In genomic region chr3:38923251-38923686, GRCm38 (mm10) we compare ENCODE assay signal across 29 mouse cellular contexts. TPM values are rescaled to one million over a fixed set of nuclear protein-coding genes. Genes with fewer than 3 reads are reported as not detected.
A peak's percentile ranks its signal among the peaks of the same experiment; 100 is the strongest.
DNase-seq lines count a peak whose midpoint lies in the region; ATAC-seq and TF ChIP-seq lines count a peak whose summit lies in the region.
"Had no signal": no experiment of that assay in that cellular context is flagged by ENCODE, and none has a peak within 500 bp of the region (broad histone marks: within the 10 kb centered on the region; RNA-seq: fewer than 3 reads in every experiment).

No protein-coding gene starts in this region.

- no peaks in the 10 kb centered on the region for H3K36me3 ChIP-seq in kidney, embryonic 15.5 days
- H3K36me3 ChIP-seq in neural tube, embryonic 14.5 days (ENCODE audit: control insufficient read depth, insufficient read depth, low read length) = no peaks in the 10 kb centered on the region
- no peaks in the 10 kb centered on the region for H3K36me3 ChIP-seq in neural tube, embryonic 15.5 days
- H3K36me3 ChIP-seq: hindbrain, embryonic 12.5 days; liver, embryonic 15.5 days; neural tube, embryonic 12.5 days had no signal

- TF ChIP-seq CTCF in layer of hippocampus, adult 2 months (conservative IDR thresholded peaks at IDR 0.05) = no peak

- no peaks in the 10 kb centered on the region for H3K9me3 ChIP-seq in kidney, embryonic 15.5 days (replicated peaks)
- H3K9me3 ChIP-seq in neural tube, embryonic 14.5 days (ENCODE audit: control insufficient read depth, low read length) = no peaks in the 10 kb centered on the region
- no peaks in the 10 kb centered on the region for H3K9me3 ChIP-seq in neural tube, embryonic 15.5 days (replicated peaks)
- H3K9me3 ChIP-seq: embryonic facial prominence, embryonic 12.5 days; hindbrain, embryonic 12.5 days; liver, embryonic 15.5 days; neural tube, embryonic 12.5 days had no signal

- no peaks in the 10 kb centered on the region for H3K27me3 ChIP-seq in kidney, embryonic 15.5 days
- H3K27me3 ChIP-seq in neural tube, embryonic 14.5 days (ENCODE audit: control insufficient read depth, insufficient read depth, low read length) = no peaks in the 10 kb centered on the region
- no peaks in the 10 kb centered on the region for H3K27me3 ChIP-seq in neural tube, embryonic 15.5 days (replicated peaks)
- H3K27me3 ChIP-seq: CH12.LX; embryonic facial prominence, embryonic 12.5 days; hindbrain, embryonic 12.5 days; liver, embryonic 15.5 days; neural tube, embryonic 12.5 days had no signal

- 23% methylated on average over 7 of the region's 7 CpGs for WGBS in kidney, embryonic 15.5 days
- 58% methylated on average over 7 of the region's 7 CpGs for WGBS in neural tube, embryonic 14.5 days
- 50% methylated on average over 7 of the region's 7 CpGs for WGBS in neural tube, embryonic 15.5 days

- no peak overlapping the region for H3K4me2 ChIP-seq in kidney, embryonic 15.5 days
- no peak overlapping the region for H3K4me2 ChIP-seq in neural tube, embryonic 14.5 days (ENCODE audit: low read depth, low read length)
- no peak overlapping the region for H3K4me2 ChIP-seq in neural tube, embryonic 15.5 days
- H3K4me2 ChIP-seq: embryonic facial prominence, embryonic 12.5 days; heart, embryonic 11.5 days; hindbrain, embryonic 12.5 days; liver, embryonic 15.5 days; midbrain, embryonic 11.5 days; neural tube, embryonic 12.5 days had no signal

- peak overlapping the region; percentile 28 for H3K27ac ChIP-seq in kidney, embryonic 15.5 days
- H3K27ac ChIP-seq in layer of hippocampus, adult 2 months = peak overlapping the region; percentile 39; the same call in 1 of the 2 replicates
- H3K27ac ChIP-seq in neural tube, embryonic 14.5 days (ENCODE audit: low read depth, low read length) = no peak overlapping the region
- H3K27ac ChIP-seq in neural tube, embryonic 15.5 days (replicated peaks) = no peak overlapping the region
- H3K27ac ChIP-seq: embryonic facial prominence, embryonic 12.5 days; hindbrain, embryonic 12.5 days; hindbrain, postnatal 0 days; liver, embryonic 15.5 days; neural tube, embryonic 12.5 days had no signal

- peaks cover 38% of the 10 kb centered on the region for H3K4me1 ChIP-seq in kidney, embryonic 15.5 days
- 0 out of 2 replicates have a peak, but pooled peaks cover 3% of the 10 kb centered on the region for H3K4me1 ChIP-seq in neural tube, embryonic 14.5 days (ENCODE audit: control insufficient read depth, insufficient read depth, low read length)
- H3K4me1 ChIP-seq in neural tube, embryonic 15.5 days = peaks cover 14% of the 10 kb centered on the region
- H3K4me1 ChIP-seq: liver, embryonic 15.5 days had no signal

- no peak overlapping the region for H3K4me3 ChIP-seq in kidney, embryonic 15.5 days (replicated peaks)
- no peak overlapping the region for H3K4me3 ChIP-seq in layer of hippocampus, adult 2 months
- no peak overlapping the region for H3K4me3 ChIP-seq in neural tube, embryonic 14.5 days (ENCODE audit: low read depth, low read length)
- no peak overlapping the region for H3K4me3 ChIP-seq in neural tube, embryonic 15.5 days (replicated peaks)
- H3K4me3 ChIP-seq: embryonic facial prominence, embryonic 12.5 days; hindbrain, embryonic 12.5 days; liver, embryonic 15.5 days; myocyte; neural tube, embryonic 12.5 days had no signal

- DNase-seq in embryo, embryonic 10.5 days (ENCODE audit: low spot score) = peak; percentile 14
- DNase-seq in embryo, embryonic 9.5 days (ENCODE audit: extremely low spot score) = no peak
- DNase-seq in kidney, postnatal 36 days = no peak
- DNase-seq in layer of hippocampus, adult 2 months (ENCODE audit: low spot score in 2 of 2) = no peak
- DNase-seq in layer of hippocampus, adult 9-11 months = no peak
- DNase-seq: adrenal gland, adult 2 months; adrenal gland, postnatal 36 days; cerebellum, adult 2 months; cerebellum, postnatal 14 days; gastrocnemius, postnatal 14 days; heart, postnatal 36 days; kidney, postnatal 14 days; lung, postnatal 10 days had no signal

- no peak overlapping the region for H3K9ac ChIP-seq in kidney, embryonic 15.5 days
- no peak overlapping the region for H3K9ac ChIP-seq in neural tube, embryonic 14.5 days (replicated peaks; ENCODE audit: low read depth, low read length)
- H3K9ac ChIP-seq in neural tube, embryonic 15.5 days (replicated peaks) = no peak overlapping the region
- H3K9ac ChIP-seq: embryonic facial prominence, embryonic 12.5 days; hindbrain, embryonic 12.5 days; liver, embryonic 15.5 days; neural tube, embryonic 12.5 days had no signal

- ATAC-seq in kidney, embryonic 15.5 days (replicated peaks; ENCODE audit: low FRiP score) = peak; percentile 80
- peak; percentile 54; the same call in 1 of the 2 replicates for ATAC-seq in neural tube, embryonic 14.5 days (ENCODE audit: low read depth)
- ATAC-seq in neural tube, embryonic 15.5 days (ENCODE audit: low FRiP score) = no peak
- ATAC-seq: activated CD4-positive, CD25-positive, alpha-beta regulatory T cell, adult 4 months; forebrain, embryonic 14.5 days; hindbrain, postnatal 0 days had no signal

RNA-seq across cellular contexts. Expression of gene Fat4, which starts 36.5 kb away (rescaled TPM):
- 6.9 and 8.2 TPM in 2 replicates for polyA plus RNA-seq in kidney, embryonic 15.5 days (2015; fragmentation: Nextera tagmentation; extraction: Ambion mirVana)
- total RNA-seq in layer of hippocampus, adult 2 months (2021) = 10 to 100 TPM; 29.4 to 34.5 TPM
- polyA plus RNA-seq in neural tube, embryonic 14.5 days (2014; fragmentation: Nextera tagmentation; extraction: Ambion mirVana) = 27.8 and 31.1 TPM in 2 replicates
- 10.6 and 11.8 TPM in 2 replicates for polyA plus RNA-seq in neural tube, embryonic 15.5 days (2015; fragmentation: Nextera tagmentation; extraction: Ambion mirVana)
- total RNA-seq: CH12.LX; granulocyte monocyte progenitor cell, adult 5-6 weeks; megakaryocyte progenitor cell, adult 5-6 weeks had no signal
- polyA plus RNA-seq: activated CD4-positive, CD25-positive, alpha-beta regulatory T cell, adult 4 months had no signal

Comparison
In these comparisons a context has a peak if more than half of its experiments do, and no peak if none do; other contexts are left out.
1. H3K27ac ChIP-seq: peak in kidney, embryonic 15.5 days (single experiment) and layer of hippocampus, adult 2 months (single experiment); none in neural tube, embryonic 14.5 days (single experiment) and neural tube, embryonic 15.5 days (single experiment).